Mouse (Mus musculus) intestine, embryonic 15.5 days (tissue): ENCODE results near the gene Myo1b. TPM values are rescaled to one million over a fixed set of nuclear protein-coding genes. Genes with fewer than 3 reads are reported as not detected.

ENCODE experiments used
- ATAC-seq: fragments of 200-750 bp; cut with Nextera tagmentation; 2 replicates; pipeline ENCODE4 v1.8.0; 2017; ENCODE audit warnings: moderate TSS enrichment, moderate library complexity
- H3K27ac ChIP-seq: fragments of 300-500 bp; sonication (generic); 2 replicates; pipeline ENCODE4 v1.5.1; 2015; ENCODE audit warnings: mild to moderate bottlenecking, inconsistent platforms
- H3K27me3 ChIP-seq: fragments of 300-500 bp; sonication (generic); replicated peaks from 2 replicates; pipeline ENCODE4 v1.6.1; 2015; ENCODE audit warnings: inconsistent platforms
- H3K36me3 ChIP-seq: fragments of 300-500 bp; sonication (generic); 2 replicates; pipeline ENCODE4 v1.6.1; 2015; ENCODE audit warnings: inconsistent platforms
- H3K4me1 ChIP-seq: fragments of 300-500 bp; sonication (generic); replicated peaks from 2 replicates; pipeline ENCODE4 v1.6.1; 2015; ENCODE audit warnings: inconsistent platforms
- H3K4me2 ChIP-seq: fragments of 300-500 bp; sonication (generic); replicated peaks from 2 replicates; pipeline ENCODE4 v1.6.1; 2015; ENCODE audit warnings: mild to moderate bottlenecking, inconsistent platforms
- H3K4me3 ChIP-seq: fragments of 300-500 bp; sonication (generic); replicated peaks from 2 replicates; pipeline ENCODE4 v1.5.1; 2015; ENCODE audit warnings: inconsistent platforms
- H3K9ac ChIP-seq: fragments of 300-500 bp; sonication (generic); 2 replicates; pipeline ENCODE4 v1.6.1; 2015; ENCODE audit warnings: inconsistent platforms
- H3K9me3 ChIP-seq: fragments of 300-500 bp; sonication (generic); 2 replicates; pipeline ENCODE4 v1.6.1; 2016; ENCODE audit warnings: inconsistent platforms
- WGBS: fragments of 180-500 bp; shearing (Covaris S2); methylation state at CpG from one replicate; pipeline ENCODE4 v1.1.7; 2015; 5-methylcytosine and 5-hydroxymethylcytosine counted together
- polyA plus RNA-seq: library from polyadenylated mRNA; unstranded; fragments of >200 nt; fragmentation: Nextera tagmentation; extraction: Ambion mirVana; gene quantifications from 2 replicates; pipeline ENCODE4 v1.2.1, GENCODE M21; 2015

Myo1b gene
- polyA plus RNA-seq, 1 experiment from 2014 or later: 54.0 TPM

DNA sequence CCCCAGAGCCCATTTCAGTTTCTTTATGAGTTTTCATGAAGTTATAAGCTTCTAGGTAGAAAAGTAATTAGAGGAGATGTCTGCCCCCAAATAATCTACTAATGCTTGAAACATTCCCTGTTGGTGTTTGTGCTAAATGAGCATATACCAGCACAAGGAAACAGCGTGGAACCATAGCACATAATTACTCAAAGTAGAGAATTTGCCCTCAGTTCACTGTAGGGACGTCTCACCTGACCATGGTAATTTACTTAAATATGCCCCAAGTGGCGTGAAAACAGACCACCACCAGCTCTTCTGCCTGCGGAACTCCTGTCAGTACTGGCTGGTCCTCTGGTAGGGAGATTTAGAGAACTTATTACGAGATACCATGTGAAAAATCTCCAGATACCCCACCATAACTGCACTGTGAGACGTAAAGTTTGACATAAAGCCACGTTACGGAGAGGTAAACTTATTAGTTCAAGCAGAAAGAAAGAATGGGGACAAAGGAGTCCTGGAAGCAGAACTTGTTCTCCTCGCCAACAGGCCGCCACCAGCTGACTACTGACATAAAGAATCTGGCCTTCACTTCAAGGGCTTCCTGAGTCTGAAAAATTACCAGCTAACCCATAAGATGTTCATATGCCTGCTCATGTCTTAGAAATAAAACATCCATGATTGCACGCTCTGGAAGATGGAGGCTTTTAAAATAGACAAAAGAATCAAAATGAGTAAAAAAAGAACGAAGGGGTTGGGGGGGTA, 111.4 kb downstream of the Myo1b start:
- 72% methylated on average over 11 of the region's 12 CpGs for WGBS
- no peak for ATAC-seq
- Histone ChIP-seq H3K4me1 (0 out of 2 replicates have a peak, but pooled peaks cover 4% of the 10 kb centered on the region), H3K27me3 (no peaks in the 10 kb centered on the region), H3K9me3 (no peaks in the 10 kb centered on the region), H3K9ac (no peak overlapping the region), H3K4me3 (no peak overlapping the region), H3K4me2 (no peak overlapping the region), H3K36me3 (peaks cover 6% of the 10 kb centered on the region; the same call in 1 of the 2 replicates), H3K27ac (no peak overlapping the region)

DNA sequence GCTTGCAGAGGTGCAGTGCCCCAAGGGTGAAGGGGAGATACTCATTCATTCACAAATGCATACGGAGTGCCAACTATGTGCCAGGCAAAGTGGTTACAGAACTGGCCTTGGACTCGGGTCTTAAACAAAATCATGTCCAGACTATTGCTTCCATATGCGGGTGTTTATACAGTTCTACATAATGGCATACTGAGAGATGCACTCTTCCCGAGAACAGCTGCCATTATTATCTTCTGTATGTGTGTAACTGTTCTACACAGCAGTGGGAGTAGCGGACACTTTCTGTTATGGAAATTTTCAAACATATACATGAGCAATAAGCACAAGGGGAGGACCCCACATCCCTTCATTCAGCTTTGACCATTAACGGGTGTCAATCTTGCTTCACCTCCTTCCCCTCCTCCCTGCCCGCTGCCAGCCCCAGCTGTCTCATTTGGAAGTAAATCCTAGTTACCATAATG, 117.8 kb downstream of the Myo1b start:
- no peak for ATAC-seq
- H3K27ac ChIP-seq: no peak overlapping the region

DNA sequence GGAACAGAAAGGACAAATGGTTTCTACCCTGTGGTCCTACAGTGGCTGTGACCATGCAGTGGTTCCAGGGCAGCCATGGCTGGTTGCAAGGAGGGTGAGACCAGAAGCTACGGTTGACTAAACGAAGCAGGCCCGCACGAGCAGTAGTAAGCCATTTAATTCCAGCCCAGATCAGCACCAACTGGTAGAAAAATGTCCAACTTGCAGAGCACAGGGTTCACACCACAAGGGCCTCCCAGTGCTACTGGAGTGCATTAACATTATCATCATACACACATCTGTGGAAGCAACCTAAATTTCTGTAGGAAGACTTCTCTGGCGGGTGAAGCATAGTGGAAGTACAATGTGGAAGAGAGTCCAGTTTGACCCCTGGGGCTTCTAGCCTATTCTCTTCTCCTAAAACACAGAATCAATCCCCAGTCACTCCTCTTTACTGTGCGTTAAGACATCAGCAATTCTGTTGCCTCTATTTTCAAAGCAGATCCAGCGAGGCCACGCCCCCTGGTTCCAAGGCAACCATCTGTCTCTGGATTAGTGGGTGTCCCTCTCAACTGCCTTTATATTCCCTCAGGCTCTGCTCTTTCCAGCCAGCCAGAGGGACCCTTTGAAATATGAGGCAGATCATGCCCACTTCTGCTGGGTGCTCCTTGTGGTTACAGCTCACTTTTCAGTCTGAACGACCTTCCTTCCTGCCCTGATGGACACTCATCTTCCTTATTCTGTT, 120.1 kb downstream of the Myo1b start:
- H3K27me3 ChIP-seq: no peaks in the 10 kb centered on the region
- no peak for ATAC-seq
- no peak overlapping the region for H3K27ac ChIP-seq
- H3K9me3 ChIP-seq: no peaks in the 10 kb centered on the region
- 82% methylated on average over 9 of the region's 9 CpGs for WGBS
- H3K4me3 ChIP-seq: no peak overlapping the region
- H3K4me2 ChIP-seq: no peak overlapping the region
- no peaks in the 10 kb centered on the region for H3K4me1 ChIP-seq
- H3K36me3 ChIP-seq: peaks cover 13% of the 10 kb centered on the region
- no peak overlapping the region for H3K9ac ChIP-seq

More for the DNA sequence above, 117.8 kb downstream of the Myo1b start:
- no peak overlapping the region for H3K4me3 ChIP-seq
- H3K4me1 ChIP-seq: no peaks in the 10 kb centered on the region
- no peak overlapping the region for H3K4me2 ChIP-seq
- H3K36me3 ChIP-seq: peaks cover 6% of the 10 kb centered on the region; the same call in 1 of the 2 replicates
- H3K9me3 ChIP-seq: no peaks in the 10 kb centered on the region
- H3K27me3 ChIP-seq: no peaks in the 10 kb centered on the region
- WGBS: 70% methylated on average over 7 of the region's 7 CpGs
- no peak overlapping the region for H3K9ac ChIP-seq

DNA sequence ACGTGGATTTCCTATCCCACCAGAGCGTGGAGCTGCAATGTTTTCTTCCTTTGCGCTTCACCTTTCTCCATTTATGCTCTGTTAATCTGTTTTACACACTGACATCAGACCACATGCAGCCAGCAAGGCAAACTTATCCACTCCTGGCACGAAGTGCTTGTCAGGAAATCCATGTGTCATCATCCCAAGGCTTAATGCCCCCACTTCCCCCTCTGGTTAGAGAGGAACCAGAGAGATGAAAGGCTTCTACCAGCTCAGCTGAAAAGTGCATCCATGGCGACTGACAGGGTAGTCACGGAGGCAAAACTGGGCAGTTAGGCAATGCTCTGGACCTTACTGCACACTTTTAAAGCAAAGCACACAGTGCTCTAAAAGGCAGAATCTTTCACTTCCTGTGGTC, 126.6 kb downstream of the Myo1b start:
- 72% methylated on average over 6 of the region's 6 CpGs for WGBS
- Histone ChIP-seq H3K4me1 (no peaks in the 10 kb centered on the region), H3K9me3 (no peaks in the 10 kb centered on the region), H3K9ac (no peak overlapping the region), H3K36me3 (peaks cover 9% of the 10 kb centered on the region), H3K27me3 (no peaks in the 10 kb centered on the region), H3K4me3 (no peak overlapping the region), H3K27ac (no peak overlapping the region), H3K4me2 (no peak overlapping the region)
- no peak for ATAC-seq

DNA sequence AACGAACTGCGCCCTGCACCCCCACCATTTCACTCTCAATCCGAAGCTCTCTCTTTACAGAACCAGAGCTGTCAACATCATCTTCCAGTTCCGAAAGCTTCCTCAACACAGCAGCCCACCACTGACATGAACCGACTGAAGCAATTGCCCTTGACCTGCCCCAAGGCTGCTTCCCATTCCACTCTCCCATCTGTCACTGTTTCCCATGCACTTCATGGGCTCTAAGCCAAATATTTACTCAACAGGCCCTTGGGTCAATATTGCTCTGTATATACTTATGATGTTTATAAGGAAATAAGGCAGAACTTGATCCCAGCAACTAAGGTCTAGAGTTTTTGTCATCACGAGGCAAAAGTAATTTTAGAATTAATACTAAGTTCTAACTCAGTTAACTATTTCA, 133.8 kb downstream of the Myo1b start:
- 33% methylated on average over 6 of the region's 6 CpGs for WGBS
- peak; percentile 81 for ATAC-seq
- H3K36me3 ChIP-seq: no peaks in the 10 kb centered on the region; the same call in 1 of the 2 replicates
- no peaks in the 10 kb centered on the region; the same call in 1 of the 2 replicates for H3K4me1 ChIP-seq
- H3K27ac ChIP-seq: no peak overlapping the region
- H3K9ac ChIP-seq: no peak overlapping the region
- H3K4me2 ChIP-seq: no peak overlapping the region
- no peaks in the 10 kb centered on the region for H3K9me3 ChIP-seq
- no peak overlapping the region for H3K4me3 ChIP-seq
- H3K27me3 ChIP-seq: no peaks in the 10 kb centered on the region

DNA sequence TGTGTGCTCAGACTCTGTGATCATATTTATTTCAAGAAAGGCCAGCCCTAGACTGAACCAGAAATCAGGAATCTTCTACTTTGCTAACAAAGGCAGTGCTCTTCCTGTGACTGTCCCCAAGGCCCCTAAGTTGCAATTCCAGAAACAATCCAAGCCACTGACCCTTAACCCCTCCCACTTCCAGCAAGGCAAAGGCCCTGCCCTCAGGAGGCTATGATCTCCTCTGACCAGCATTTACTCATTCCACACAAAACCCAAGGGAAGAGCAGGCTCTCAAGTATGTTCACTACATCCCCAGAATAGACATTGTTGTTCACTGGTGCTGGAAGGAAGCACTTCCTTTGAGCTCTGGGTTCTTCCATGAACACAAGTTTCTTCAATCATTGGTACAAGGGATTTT, 135.5 kb downstream of the Myo1b start:
- no peak overlapping the region for H3K27ac ChIP-seq
- H3K9me3 ChIP-seq: no peaks in the 10 kb centered on the region
- H3K4me3 ChIP-seq: no peak overlapping the region
- H3K9ac ChIP-seq: no peak overlapping the region
- ATAC-seq: no peak
- no peaks in the 10 kb centered on the region for H3K27me3 ChIP-seq
- no peaks in the 10 kb centered on the region; the same call in 1 of the 2 replicates for H3K4me1 ChIP-seq
- no peak overlapping the region for H3K4me2 ChIP-seq
- no peaks in the 10 kb centered on the region; the same call in 1 of the 2 replicates for H3K36me3 ChIP-seq

DNA sequence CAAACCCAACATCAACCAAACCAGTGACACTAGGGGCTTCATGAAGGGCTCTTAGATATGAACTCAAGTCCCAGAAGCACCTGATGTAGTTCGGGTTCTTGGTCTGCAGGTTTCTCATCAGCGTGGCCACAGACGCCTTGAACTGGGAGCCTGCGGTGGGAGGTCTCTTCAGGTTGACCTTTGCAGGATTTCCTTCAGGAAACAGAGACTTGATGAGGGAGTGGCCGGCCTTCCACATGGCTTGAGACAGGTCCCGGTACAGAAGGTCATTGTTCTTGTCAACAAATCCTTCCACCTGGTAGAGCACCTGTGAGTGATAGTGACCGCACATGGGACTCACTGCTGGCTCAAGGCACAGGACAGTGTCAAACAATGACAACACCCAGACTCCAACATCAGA, 137.6 kb downstream of the Myo1b start:
- ATAC-seq: no peak
- no peak overlapping the region for H3K4me3 ChIP-seq
- H3K36me3 ChIP-seq: no peaks in the 10 kb centered on the region
- no peak overlapping the region for H3K9ac ChIP-seq
- H3K4me2 ChIP-seq: no peak overlapping the region
- no peaks in the 10 kb centered on the region for H3K9me3 ChIP-seq
- no peaks in the 10 kb centered on the region for H3K27me3 ChIP-seq
- H3K27ac ChIP-seq: no peak overlapping the region
- no peaks in the 10 kb centered on the region; the same call in 1 of the 2 replicates for H3K4me1 ChIP-seq
- 81% methylated on average over 7 of the region's 7 CpGs for WGBS

DNA sequence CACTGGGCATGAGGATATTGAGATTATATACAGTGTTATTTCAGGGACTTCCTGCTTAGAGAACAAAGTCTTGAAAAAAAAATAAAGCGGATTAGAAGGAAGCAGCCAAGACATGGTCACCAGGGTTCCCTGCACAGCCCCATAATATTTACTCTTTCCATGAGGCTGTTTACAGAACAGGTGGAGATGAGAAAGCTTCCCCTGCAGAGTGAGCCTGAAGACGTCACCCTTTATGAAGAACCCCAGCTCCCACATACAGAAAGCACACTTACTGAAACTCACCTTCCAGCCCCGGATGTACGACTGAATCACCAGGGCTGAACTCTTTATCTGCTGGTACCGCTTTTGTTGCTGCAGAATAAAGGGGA, 145.4 kb downstream of the Myo1b start:
- Histone ChIP-seq H3K9me3 (no peaks in the 10 kb centered on the region), H3K4me1 (no peaks in the 10 kb centered on the region), H3K36me3 (no peaks in the 10 kb centered on the region), H3K4me3 (no peak overlapping the region), H3K27me3 (no peaks in the 10 kb centered on the region), H3K9ac (no peak overlapping the region), H3K27ac (no peak overlapping the region), H3K4me2 (no peak overlapping the region)
- peak; percentile 23 for ATAC-seq
- WGBS: 71% methylated on average over 5 of the region's 5 CpGs

DNA sequence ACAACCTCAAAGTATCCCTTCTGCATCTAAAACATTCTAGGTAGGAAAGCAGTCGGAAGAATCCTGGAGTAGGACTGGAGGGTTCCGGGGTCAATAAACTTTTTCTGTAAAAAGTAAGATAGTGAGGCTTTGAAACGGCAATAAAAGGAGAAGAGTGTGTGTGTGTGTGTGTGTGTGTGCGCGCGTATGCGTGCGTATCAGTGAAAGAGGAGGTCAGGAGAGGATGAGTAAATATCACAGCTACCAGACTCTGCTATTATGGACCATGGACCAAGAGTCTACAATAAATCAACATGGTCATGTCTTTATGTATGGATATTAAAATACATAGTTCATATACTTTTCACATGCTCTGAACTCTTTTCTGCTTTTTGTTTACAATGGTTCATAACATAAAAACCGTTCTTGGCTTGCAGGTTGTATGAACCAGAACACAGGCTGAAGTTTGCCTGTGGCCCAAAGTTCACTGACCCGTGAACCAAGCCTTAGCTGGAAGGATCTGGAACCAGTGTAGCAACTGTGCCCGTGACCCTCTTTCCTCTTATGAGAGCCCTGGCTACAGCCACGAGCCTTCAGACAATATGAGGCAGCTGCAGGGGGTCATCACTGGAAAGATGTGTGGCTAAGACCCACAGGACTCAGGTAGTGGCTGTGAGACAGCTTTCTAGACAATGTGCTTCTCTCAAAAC, 145.9 kb downstream of the Myo1b start:
- 69% methylated on average over 12 of the region's 12 CpGs for WGBS
- peak; percentile 72 for ATAC-seq
- no peaks in the 10 kb centered on the region for H3K27me3 ChIP-seq
- H3K9me3 ChIP-seq: no peaks in the 10 kb centered on the region
- H3K27ac ChIP-seq: no peak overlapping the region
- H3K4me3 ChIP-seq: no peak overlapping the region
- no peaks in the 10 kb centered on the region for H3K36me3 ChIP-seq
- no peaks in the 10 kb centered on the region for H3K4me1 ChIP-seq
- H3K9ac ChIP-seq: no peak overlapping the region
- H3K4me2 ChIP-seq: no peak overlapping the region

DNA sequence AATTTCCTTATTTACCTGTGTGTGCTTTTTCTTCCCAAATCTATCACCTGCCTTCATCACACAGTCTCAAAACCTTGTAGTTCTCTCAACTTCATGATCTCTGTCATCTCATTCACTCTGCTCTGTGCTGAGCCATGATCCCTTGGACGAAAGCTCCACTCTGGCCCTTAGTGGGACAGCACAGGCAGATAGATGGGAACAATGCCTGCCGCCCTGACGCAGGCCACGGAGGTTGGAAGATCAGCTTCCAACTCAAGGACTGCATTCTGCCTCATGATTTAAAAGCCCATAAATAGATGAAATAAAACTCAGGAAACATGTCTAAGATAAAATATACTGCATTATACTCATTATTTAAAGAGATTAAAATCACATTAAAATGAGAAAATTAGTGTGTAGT, 149.6 kb downstream of the Myo1b start:
- H3K36me3 ChIP-seq: no peaks in the 10 kb centered on the region; the same call in 1 of the 2 replicates

DNA sequence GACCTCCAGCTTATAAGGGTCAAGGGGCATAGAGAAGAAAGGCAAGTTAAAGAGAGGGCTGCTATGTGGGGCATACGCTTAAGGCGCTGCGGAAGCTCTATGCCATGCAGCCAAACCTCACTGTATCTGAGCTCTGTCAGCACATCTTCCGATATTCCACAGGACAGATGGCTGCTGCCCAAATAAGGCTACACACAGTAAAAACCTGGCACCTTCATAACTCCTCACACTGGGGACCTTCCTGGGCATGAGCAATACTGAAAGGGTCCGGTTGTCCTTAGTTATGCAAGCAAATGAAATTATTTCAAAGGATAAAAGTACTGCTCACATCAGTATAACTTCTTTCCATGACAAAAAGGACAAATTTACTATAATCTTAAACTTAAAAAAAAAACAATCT, 150.7 kb downstream of the Myo1b start:
- no peaks in the 10 kb centered on the region for H3K4me1 ChIP-seq
- H3K9ac ChIP-seq: no peak overlapping the region
- no peak overlapping the region for H3K4me3 ChIP-seq
- H3K9me3 ChIP-seq: no peaks in the 10 kb centered on the region
- no peaks in the 10 kb centered on the region; the same call in 1 of the 2 replicates for H3K36me3 ChIP-seq
- no peaks in the 10 kb centered on the region for H3K27me3 ChIP-seq
- WGBS: 73% methylated on average over 5 of the region's 5 CpGs
- no peak overlapping the region for H3K4me2 ChIP-seq
- no peak for ATAC-seq
- no peak overlapping the region for H3K27ac ChIP-seq

More for the DNA sequence above, 149.6 kb downstream of the Myo1b start:
- Histone ChIP-seq H3K9me3 (no peaks in the 10 kb centered on the region), H3K27me3 (no peaks in the 10 kb centered on the region), H3K4me3 (no peak overlapping the region), H3K27ac (no peak overlapping the region), H3K9ac (no peak overlapping the region), H3K4me1 (no peaks in the 10 kb centered on the region), H3K4me2 (no peak overlapping the region)
- ATAC-seq: no peak
- WGBS: 92% methylated on average over 4 of the region's 4 CpGs

DNA sequence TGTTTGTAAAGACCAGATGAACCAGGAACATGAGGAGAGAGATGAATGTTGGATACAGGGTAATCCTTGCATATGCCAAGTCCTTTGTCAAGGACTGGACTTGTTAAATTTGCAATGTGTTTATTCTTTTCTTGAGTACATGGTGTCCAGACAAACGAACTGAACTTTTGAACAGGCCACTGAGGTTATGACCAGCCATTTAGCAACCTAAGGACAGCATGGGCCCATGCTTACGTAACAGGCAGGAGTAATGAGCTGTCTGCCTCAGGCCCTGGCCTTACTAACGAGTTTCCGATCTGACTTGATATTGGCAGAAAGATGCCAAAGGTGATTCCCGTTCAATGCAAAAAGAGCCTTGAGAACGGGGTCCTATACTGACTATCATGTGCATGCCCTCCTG, 156.2 kb downstream of the Myo1b start:
- 87% methylated on average over 6 of the region's 6 CpGs for WGBS
- Histone ChIP-seq H3K4me1 (no peaks in the 10 kb centered on the region), H3K9me3 (no peaks in the 10 kb centered on the region), H3K27me3 (no peaks in the 10 kb centered on the region), H3K27ac (no peak overlapping the region), H3K4me3 (no peak overlapping the region), H3K9ac (no peak overlapping the region), H3K36me3 (peaks cover 7% of the 10 kb centered on the region; the same call in 1 of the 2 replicates), H3K4me2 (no peak overlapping the region)
- ATAC-seq: no peak
